Mouse (Mus musculus) adipose tissue, adult 10 weeks (tissue): ENCODE data around the gene Jag2. TPM values are rescaled to one million over a fixed set of nuclear protein-coding genes. Genes with fewer than 3 reads are reported as not detected.

Experiments
- polyA plus RNA-seq: library from polyadenylated mRNA; stranded (reverse); fragments of 350-450 nt; fragmentation: Illumina TruSeq; extraction: RNeasy Lipid Tissue Mini Kit (QIAGEN cat#74804); gene quantifications from one replicate; pipeline ENCODE4 v1.2.3, GENCODE M21; 2014; ENCODE audit warnings: low read depth, low replicate concordance

The Jag2 gene
- 19.9 TPM for polyA plus RNA-seq

GRCm38 (mm10) chr12:112929562-112930352 lies at the start of gene Jag2:
Gene Jag2, minus strand, starts transcription at chr12:112929776.

GRCm38 (mm10) chr12:112976371-112977073 lies 46.9 kb upstream of the Jag2 start, which contains the start of gene Btbd6:
Gene Btbd6, plus strand, starts transcription at chr12:112976482.

GRCm38 (mm10) chr12:112941776-112942713 lies 12.5 kb upstream of the Jag2 start, which contains the start of gene Nudt14:
Gene Nudt14, minus strand, starts transcription at chr12:112942124.

GRCm38 (mm10) chr12:112868178-112869087 lies 61.1 kb downstream of the Jag2 start, which contains the start of gene Gpr132:
Gene Gpr132, minus strand, starts transcription at chr12:112868228.

Other genes starting within 250 kb of the Jag2 start
- gene Cep170b, start 209.3 kb downstream of the Jag2 start, polyA plus RNA-seq, result 34.5 TPM
- gene Pld4, start 169.1 kb downstream of the Jag2 start, polyA plus RNA-seq, result 35.6 TPM
- 6.4 TPM for gene Ahnak2, start 127.1 kb downstream of the Jag2 start, polyA plus RNA-seq
- gene Clba1, start 120.8 kb downstream of the Jag2 start, polyA plus RNA-seq, result 8.9 TPM
- 10.8 TPM for gene Cdca4, start 100.4 kb downstream of the Jag2 start, polyA plus RNA-seq
- gene Gpr132, start 61.5 kb downstream of the Jag2 start, polyA plus RNA-seq, result 2.7 TPM
- 29.2 TPM for gene Nudt14, start 12.3 kb upstream of the Jag2 start, polyA plus RNA-seq
- 15.8 TPM for gene Btbd6, start 46.7 kb upstream of the Jag2 start, polyA plus RNA-seq
- 61.8 TPM for gene Brf1, start 70.9 kb upstream of the Jag2 start, polyA plus RNA-seq
- gene Pacs2, start 84.7 kb upstream of the Jag2 start, polyA plus RNA-seq, result 30.2 TPM
- 6.4 TPM for gene Tex22, start 144.7 kb upstream of the Jag2 start, polyA plus RNA-seq
- 38.8 TPM for gene Mta1, start 168.5 kb upstream of the Jag2 start, polyA plus RNA-seq
- gene Crip2, start 210.5 kb upstream of the Jag2 start, polyA plus RNA-seq, result 123 TPM
- 4,675 TPM for gene Crip1, start 216.5 kb upstream of the Jag2 start, polyA plus RNA-seq
- 2.9 TPM for gene Tedc1, start 226.6 kb upstream of the Jag2 start, polyA plus RNA-seq